Mouse (Mus musculus) stomach, postnatal 0 days (tissue): ENCODE results near the gene Smarcd3. TPM values are rescaled to one million over a fixed set of nuclear protein-coding genes. Genes with fewer than 3 reads are reported as not detected.

Experiments used
- ATAC-seq: fragments of 200-750 bp; cut with Nextera tagmentation; 2 replicates; pipeline ENCODE4 v1.8.0; 2017; ENCODE audit not compliant: low FRiP score, low TSS enrichment
- DNase-seq: peaks from one replicate; pipeline ENCODE4 v3.0.0-alpha.2; 2016; ENCODE audit warnings: low spot score
- H3K27ac ChIP-seq: fragments of 300-500 bp; sonication (generic); replicated peaks from 2 replicates; pipeline ENCODE4 v1.5.1; 2014; ENCODE audit warnings: mild to moderate bottlenecking, control low read depth
- H3K27me3 ChIP-seq: fragments of 300-500 bp; sonication (generic); 2 replicates; pipeline ENCODE4 v1.6.1; 2014; ENCODE audit warnings: low read length; ENCODE audit not compliant: control insufficient read depth, insufficient read depth
- H3K36me3 ChIP-seq: fragments of 300-500 bp; sonication (generic); 2 replicates; pipeline ENCODE4 v1.6.1; 2014; ENCODE audit warnings: low read length, mixed read lengths; ENCODE audit not compliant: control insufficient read depth, insufficient read depth
- H3K4me1 ChIP-seq: fragments of 300-500 bp; sonication (generic); replicated peaks from 2 replicates; pipeline ENCODE4 v1.6.1; 2014; ENCODE audit warnings: antibody characterized with exemption; ENCODE audit not compliant: control insufficient read depth, insufficient read depth
- H3K4me2 ChIP-seq: fragments of 300-500 bp; sonication (generic); replicated peaks from 2 replicates; pipeline ENCODE4 v1.6.1; 2014; ENCODE audit warnings: low read depth, mild to moderate bottlenecking, control low read depth, moderate library complexity
- H3K4me3 ChIP-seq: fragments of 300-500 bp; sonication (generic); 2 replicates; pipeline ENCODE4 v1.5.1; 2014; ENCODE audit warnings: low read depth, low read length, control low read depth
- H3K9ac ChIP-seq: fragments of 300-500 bp; sonication (generic); 2 replicates; pipeline ENCODE4 v1.6.1; 2014; ENCODE audit warnings: mild to moderate bottlenecking, low read length, control low read depth, mixed read lengths
- H3K9me3 ChIP-seq: fragments of 300-500 bp; sonication (generic); 2 replicates; pipeline ENCODE4 v1.6.1; 2016; ENCODE audit warnings: low read length; ENCODE audit not compliant: control insufficient read depth
- CTCF ChIP-seq: IDR thresholded peaks from 2 replicates; pipeline ENCODE4 v1.5.1; 2016; ENCODE audit warnings: antibody characterized with exemption, low read depth, mild to moderate bottlenecking, moderate library complexity
- EP300 ChIP-seq: optimal IDR thresholded peaks from 2 replicates; pipeline ENCODE3; 2016; ENCODE audit warnings: antibody characterized with exemption
- WGBS: fragments of 180-500 bp; shearing (Covaris S2); extraction: QIAGEN DNeasy Blood & Tissue Kit; methylation state at CpG from one replicate; pipeline ENCODE4 v1.1.7; 2014; 5-methylcytosine and 5-hydroxymethylcytosine counted together
- polyA plus RNA-seq: library from polyadenylated mRNA; unstranded; fragments of >200 nt; fragmentation: Nextera tagmentation; extraction: Ambion mirVana; gene quantifications from 2 replicates; pipeline ENCODE4 v1.2.1, GENCODE M21; 2015

Gene Smarcd3
- polyA plus RNA-seq, 1 experiment from 2014 or later, result 13.3 TPM

- Histone ChIP-seq H3K4me2 (no peak overlapping the region), H3K9ac (no peak overlapping the region), H3K36me3 (peaks cover 12% of the 10 kb centered on the region; the same call in 1 of the 2 replicates), H3K4me1 (0 out of 2 replicates have a peak, but pooled peaks cover 2% of the 10 kb centered on the region), H3K9me3 (no peaks in the 10 kb centered on the region), H3K4me3 (no peak overlapping the region), H3K27ac (no peak overlapping the region), H3K27me3 (no peaks in the 10 kb centered on the region)
- TF ChIP-seq EP300, result no peak
- TF ChIP-seq CTCF, result no peak
- DNase-seq (no peak), ATAC-seq (no peak)
- 90% methylated on average over 20 of the region's 20 CpGs for WGBS
Observed at GRCm38 (mm10) chr5:24589511-24590500, 34.4 kb downstream of the Smarcd3 start.

DNA sequence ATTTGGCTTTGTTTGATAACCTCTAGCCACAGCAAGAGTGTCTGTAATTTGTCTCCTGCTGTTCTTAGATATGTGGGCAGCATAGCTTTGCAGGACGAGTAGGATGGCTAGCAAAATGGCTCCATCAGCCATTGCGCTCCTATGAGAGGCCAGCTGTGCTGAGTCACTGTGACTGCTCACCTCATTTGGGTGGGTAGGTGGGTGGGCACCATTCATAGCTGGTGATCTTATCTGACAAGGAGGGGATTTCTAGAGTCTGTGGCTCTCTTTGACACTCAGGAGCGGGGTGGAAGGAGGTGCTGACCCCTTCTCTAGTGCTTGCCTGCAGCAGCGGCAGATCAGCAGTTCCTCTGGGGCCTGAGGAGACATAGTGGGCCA, 37.0 kb downstream of the Smarcd3 start:
- H3K36me3 ChIP-seq, result peaks cover 5% of the 10 kb centered on the region; the same call in 1 of the 2 replicates
- TF ChIP-seq EP300, result no peak
- TF ChIP-seq CTCF, result no peak
- 17% methylated on average over 4 of the region's 4 CpGs for WGBS
- H3K4me1 ChIP-seq, result 0 out of 2 replicates have a peak, but pooled peaks cover 2% of the 10 kb centered on the region
- H3K27ac ChIP-seq, result peak overlapping the region; percentile 26; the same call in 1 of the 2 replicates
- H3K9me3 ChIP-seq, result no peaks in the 10 kb centered on the region
- no peaks in the 10 kb centered on the region for H3K27me3 ChIP-seq
- peak overlapping the region; percentile 73 for H3K4me3 ChIP-seq
- H3K9ac ChIP-seq, result peak overlapping the region; percentile 78
- DNase-seq (no peak), ATAC-seq (no peak)
- peak overlapping the region; percentile 86 for H3K4me2 ChIP-seq

GRCm38 (mm10) chr5:24586547-24587199, 37.5 kb downstream of the Smarcd3 start, which contains the start of gene Chpf2:
Gene Chpf2 (plus strand): TSS chr5:24586741.
- WGBS, result under 1% methylated on average over 43 of the region's 43 CpGs
- no peaks in the 10 kb centered on the region for H3K9me3 ChIP-seq
- H3K9ac ChIP-seq, result peak within 1 kb of the TSS; percentile 78
- TF ChIP-seq CTCF, result no peak
- TF ChIP-seq EP300, result no peak
- H3K4me2 ChIP-seq, result peak within 1 kb of the TSS; percentile 86
- DNase-seq (peak; percentile 88), ATAC-seq (peak; percentile 79)
- H3K27me3 ChIP-seq, result no peaks in the 10 kb centered on the region
- H3K4me3 ChIP-seq, result peak within 1 kb of the TSS; percentile 73
- H3K27ac ChIP-seq, result peak within 1 kb of the TSS; percentile 26; the same call in 1 of the 2 replicates
- H3K4me1 ChIP-seq, result 0 out of 2 replicates have a peak, but pooled peaks cover 2% of the 10 kb centered on the region
- H3K36me3 ChIP-seq, result peaks cover under 1% of the 10 kb centered on the region; the same call in 1 of the 2 replicates

DNA sequence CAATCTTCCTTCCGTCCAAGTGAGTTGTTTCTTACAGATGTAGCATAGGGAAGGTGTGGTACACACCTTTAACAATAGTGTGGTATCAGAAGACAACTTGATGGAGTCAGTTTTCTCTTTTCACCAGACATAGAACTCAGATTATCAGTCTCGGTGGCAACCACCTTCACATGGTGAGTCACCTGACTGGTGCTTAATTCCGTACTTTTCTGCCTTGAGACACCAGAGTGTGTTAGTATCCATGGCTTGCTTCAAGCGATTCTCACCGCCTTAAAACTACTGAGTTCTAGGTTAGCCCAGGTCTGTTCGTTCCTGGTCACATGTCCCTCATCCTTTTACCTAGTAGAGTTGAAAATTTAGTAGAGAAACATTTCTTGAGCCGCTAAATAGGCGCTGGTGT, 38.1 kb downstream of the Smarcd3 start:
- no peak for TF ChIP-seq EP300
- no peak for TF ChIP-seq CTCF
- H3K4me1 ChIP-seq, result 0 out of 2 replicates have a peak, but pooled peaks cover 2% of the 10 kb centered on the region
- no peak overlapping the region for H3K27ac ChIP-seq
- peak overlapping the region; percentile 86 for H3K4me2 ChIP-seq
- no peak for DNase-seq
- no peaks in the 10 kb centered on the region; the same call in 1 of the 2 replicates for H3K36me3 ChIP-seq
- H3K9ac ChIP-seq, result peak overlapping the region; percentile 78
- H3K9me3 ChIP-seq, result no peaks in the 10 kb centered on the region
- peak overlapping the region; percentile 73 for H3K4me3 ChIP-seq
- H3K27me3 ChIP-seq, result no peaks in the 10 kb centered on the region
- no peak; the same call in 1 of the 2 replicates for ATAC-seq
- WGBS, result 9% methylated on average over 8 of the region's 8 CpGs

GRCm38 (mm10) chr5:24578109-24578963, 45.9 kb downstream of the Smarcd3 start:
- TF ChIP-seq EP300 (no peak), CTCF (0 out of 2 replicates have a peak, but pooled peaks have one; percentile 6)
- ATAC-seq (no peak), DNase-seq (no peak)
- Histone ChIP-seq H3K27me3 (no peaks in the 10 kb centered on the region), H3K9ac (peak overlapping the region; percentile 9; the same call in 1 of the 2 replicates), H3K4me2 (peak overlapping the region; percentile 40), H3K4me1 (no peaks in the 10 kb centered on the region), H3K36me3 (no peaks in the 10 kb centered on the region; the same call in 1 of the 2 replicates), H3K27ac (peak overlapping the region; percentile 56), H3K4me3 (peak overlapping the region; percentile 32), H3K9me3 (no peaks in the 10 kb centered on the region)
- 61% methylated on average over 6 of the region's 6 CpGs for WGBS
